Mouse (Mus musculus): ENCODE data around the gene Ly6g6d. TPM values are rescaled to one million over a fixed set of nuclear protein-coding genes. Genes with fewer than 3 reads are reported as not detected.
"Not testable (repeated sequence)": the region's sequence is repeated elsewhere in the genome, so short reads cannot be mapped to it uniquely, and the experiment has no call there.

Gene Ly6g6d
- 0.76 and 1.1 TPM in 2 replicates for polyA plus RNA-seq (2014; fragmentation: Nextera tagmentation; extraction: Ambion mirVana)

DNA sequence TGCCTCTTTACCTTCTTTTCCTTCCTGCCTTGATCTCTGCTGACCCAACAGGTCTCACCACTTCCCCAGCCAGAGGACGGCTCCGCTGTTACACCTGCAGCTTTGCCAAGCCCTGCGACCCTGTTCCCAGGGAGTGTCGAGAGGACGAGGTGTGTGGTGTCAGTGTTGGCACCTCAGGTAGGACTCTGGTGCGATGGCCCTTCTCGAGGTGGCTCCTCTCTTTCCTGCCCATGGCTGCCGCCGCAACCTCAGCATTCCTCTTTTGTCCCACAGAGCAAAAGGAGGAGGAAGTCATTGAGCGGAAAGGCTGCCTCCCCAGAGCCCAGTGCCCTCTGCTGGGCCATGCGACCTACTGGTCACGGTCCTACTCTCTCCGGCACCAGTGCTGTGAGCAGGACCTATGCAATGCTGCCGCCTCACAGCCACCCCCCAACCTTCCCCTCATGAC, at the start of gene Ly6g6d:
Gene Ly6g6d (minus strand): TSS at position 280 of the 448 bp plus-strand sequence.
- peak within 1 kb of the TSS; percentile 41; the same call in 1 of the 2 replicates for H3K9ac ChIP-seq (ENCODE audit: low read length)
- H3K9me3 ChIP-seq (replicated peaks; ENCODE audit: control insufficient read depth, low read length) = no peaks in the 10 kb centered on the region
- ATAC-seq (no peak), DNase-seq (ENCODE audit: low spot score) (peak; percentile 26)
- peaks cover 11% of the 10 kb centered on the region; the same call in 1 of the 2 replicates for H3K4me1 ChIP-seq (ENCODE audit: control insufficient read depth, insufficient read depth, low read length)
- H3K27ac ChIP-seq (ENCODE audit: low read depth, low read length) = peak within 1 kb of the TSS; percentile 52; the same call in 1 of the 2 replicates
- H3K4me2 ChIP-seq (ENCODE audit: low read length) = peak within 1 kb of the TSS; percentile 35
- H3K36me3 ChIP-seq (ENCODE audit: control insufficient read depth, insufficient read depth, low read length) = no peaks in the 10 kb centered on the region
- peak within 1 kb of the TSS; percentile 4; the same call in 1 of the 2 replicates for H3K4me3 ChIP-seq (ENCODE audit: low read depth, low read length)
- WGBS = 12% methylated on average over 14 of the region's 14 CpGs
- H3K27me3 ChIP-seq (replicated peaks; ENCODE audit: control insufficient read depth, insufficient read depth, low read length) = no peaks in the 10 kb centered on the region

DNA sequence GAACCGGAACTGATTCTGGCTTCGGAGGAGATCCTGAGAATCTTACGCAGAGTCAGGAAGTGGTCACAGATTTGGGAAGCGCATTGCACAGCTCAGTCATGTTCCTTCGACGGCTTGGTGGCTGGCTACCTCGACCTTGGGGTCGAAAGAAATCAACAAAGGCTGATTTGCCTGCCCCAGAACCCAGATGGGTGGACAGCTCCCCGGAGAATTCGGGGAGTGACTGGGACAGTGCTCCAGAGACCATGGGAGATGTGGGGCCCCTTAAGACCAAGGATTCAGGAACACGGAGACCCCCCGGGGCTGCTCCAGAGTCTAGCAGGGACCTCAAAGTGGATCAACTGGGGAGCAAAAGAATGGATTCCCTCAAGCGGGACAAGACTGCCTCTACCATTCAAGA, 49.2 kb upstream of the Ly6g6d start:
- peaks cover 26% of the 10 kb centered on the region for H3K36me3 ChIP-seq (ENCODE audit: control insufficient read depth, insufficient read depth, low read length)
- 80% methylated on average over 13 of the region's 13 CpGs for WGBS
- no peaks in the 10 kb centered on the region for H3K27me3 ChIP-seq (replicated peaks; ENCODE audit: control insufficient read depth, insufficient read depth, low read length)
- peaks cover 7% of the 10 kb centered on the region; the same call in 1 of the 2 replicates for H3K4me1 ChIP-seq (ENCODE audit: control insufficient read depth, insufficient read depth, low read length)
- H3K4me3 ChIP-seq (ENCODE audit: low read depth, low read length) = peak overlapping the region; percentile 49
- H3K9ac ChIP-seq (ENCODE audit: low read length) = peak overlapping the region; percentile 84
- no peak overlapping the region for H3K27ac ChIP-seq (ENCODE audit: low read depth, low read length)
- peak overlapping the region; percentile 62 for H3K4me2 ChIP-seq (ENCODE audit: low read length)
- H3K9me3 ChIP-seq (replicated peaks; ENCODE audit: control insufficient read depth, low read length) = no peaks in the 10 kb centered on the region
- no peak for DNase-seq (ENCODE audit: low spot score)
- no peak for ATAC-seq

DNA sequence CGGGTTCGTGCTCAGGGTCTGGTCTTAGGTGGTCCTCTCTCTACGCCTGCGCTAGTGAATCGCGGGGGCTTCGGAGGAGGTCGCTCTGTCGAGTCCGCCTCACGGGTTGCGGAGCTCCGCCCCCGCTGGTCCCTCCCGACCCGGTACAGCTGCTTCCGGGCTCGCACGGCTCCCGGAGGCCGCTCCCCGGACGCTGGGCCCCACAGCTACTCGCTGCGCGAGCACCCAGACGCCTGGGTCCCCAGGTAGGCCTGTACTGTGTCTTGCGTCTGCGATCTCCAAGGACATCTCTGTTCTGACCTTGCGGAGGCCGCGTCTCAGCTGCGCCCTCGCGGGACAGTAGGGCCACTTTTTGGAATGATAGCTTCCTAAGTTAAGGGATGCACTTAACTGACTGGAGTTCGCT, 48.3 kb upstream of the Ly6g6d start, which contains the start of gene D17H6S53E:
Gene D17H6S53E (plus strand): TSS at position 168 of the 406 bp plus-strand sequence.
- Histone ChIP-seq H3K36me3 (ENCODE audit: control insufficient read depth, insufficient read depth, low read length) (peaks cover 26% of the 10 kb centered on the region), H3K27me3 (replicated peaks; ENCODE audit: control insufficient read depth, insufficient read depth, low read length) (no peaks in the 10 kb centered on the region), H3K4me3 (ENCODE audit: low read depth, low read length) (peak within 1 kb of the TSS; percentile 49), H3K27ac (ENCODE audit: low read depth, low read length) (peak within 1 kb of the TSS; percentile 45), H3K9ac (ENCODE audit: low read length) (peak within 1 kb of the TSS; percentile 84), H3K4me2 (ENCODE audit: low read length) (peak within 1 kb of the TSS; percentile 62), H3K9me3 (replicated peaks; ENCODE audit: control insufficient read depth, low read length) (no peaks in the 10 kb centered on the region), H3K4me1 (ENCODE audit: control insufficient read depth, insufficient read depth, low read length) (peaks cover 7% of the 10 kb centered on the region; the same call in 1 of the 2 replicates)
- DNase-seq (ENCODE audit: low spot score) = peak; percentile 78
- WGBS = 1% methylated on average over 36 of the region's 36 CpGs
- peak; percentile 47 for ATAC-seq

DNA sequence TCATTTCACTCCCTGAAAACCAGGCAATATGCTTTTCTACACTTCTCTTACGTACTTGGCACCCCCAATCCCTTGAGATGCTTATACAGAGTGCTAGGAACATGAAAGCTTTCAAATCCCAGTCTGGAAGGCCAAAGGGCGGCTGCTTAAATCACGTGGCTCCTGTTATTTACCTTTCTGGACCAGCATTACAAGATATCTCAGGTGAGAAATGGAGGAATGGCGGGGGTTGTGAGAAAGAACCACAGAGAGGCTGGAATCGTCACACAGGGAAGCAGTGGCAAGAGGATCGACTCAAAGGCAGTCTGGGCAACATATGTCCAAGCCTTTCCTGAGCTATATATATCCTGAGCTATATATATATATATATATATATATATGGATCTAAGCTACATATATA, 47.7 kb upstream of the Ly6g6d start:
- peaks cover 7% of the 10 kb centered on the region; the same call in 1 of the 2 replicates for H3K4me1 ChIP-seq (ENCODE audit: control insufficient read depth, insufficient read depth, low read length)
- peak overlapping the region; percentile 62 for H3K4me2 ChIP-seq (ENCODE audit: low read length)
- peaks cover 26% of the 10 kb centered on the region for H3K36me3 ChIP-seq (ENCODE audit: control insufficient read depth, insufficient read depth, low read length)
- H3K27me3 ChIP-seq (replicated peaks; ENCODE audit: control insufficient read depth, insufficient read depth, low read length) = no peaks in the 10 kb centered on the region
- DNase-seq (ENCODE audit: low spot score) = no peak
- H3K4me3 ChIP-seq (ENCODE audit: low read depth, low read length) = peak overlapping the region; percentile 49
- WGBS = 35% methylated on average over 6 of the region's 6 CpGs
- ATAC-seq = no peak
- H3K9me3 ChIP-seq (replicated peaks; ENCODE audit: control insufficient read depth, low read length) = no peaks in the 10 kb centered on the region
- peak overlapping the region; percentile 84 for H3K9ac ChIP-seq (ENCODE audit: low read length)
- no peak overlapping the region for H3K27ac ChIP-seq (ENCODE audit: low read depth, low read length)

DNA sequence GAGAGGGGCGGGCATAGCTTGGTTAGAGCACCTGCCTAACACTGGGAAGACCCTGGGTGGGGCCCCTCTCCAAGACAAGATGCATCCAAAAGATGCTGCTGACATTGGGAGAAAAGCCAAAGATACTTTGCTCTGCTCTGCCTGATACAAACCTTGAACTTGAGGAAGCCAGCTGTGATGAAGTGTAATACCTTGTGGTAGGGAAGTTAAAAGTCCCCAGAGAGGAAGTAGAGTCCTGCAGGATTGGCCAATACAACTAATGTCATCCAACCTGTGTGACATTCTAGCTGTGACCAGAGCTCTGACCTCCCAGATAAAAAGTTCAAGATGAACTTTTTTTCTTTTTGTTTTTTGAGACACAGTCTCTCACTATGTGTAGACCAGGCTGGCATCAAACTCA, 47.2 kb upstream of the Ly6g6d start:
- H3K4me2 ChIP-seq (ENCODE audit: low read length) = 0 out of 2 replicates have a peak overlapping the region, but pooled peaks have one; percentile 62
- 96% methylated on average over 1 of the region's 1 CpGs for WGBS

DNA sequence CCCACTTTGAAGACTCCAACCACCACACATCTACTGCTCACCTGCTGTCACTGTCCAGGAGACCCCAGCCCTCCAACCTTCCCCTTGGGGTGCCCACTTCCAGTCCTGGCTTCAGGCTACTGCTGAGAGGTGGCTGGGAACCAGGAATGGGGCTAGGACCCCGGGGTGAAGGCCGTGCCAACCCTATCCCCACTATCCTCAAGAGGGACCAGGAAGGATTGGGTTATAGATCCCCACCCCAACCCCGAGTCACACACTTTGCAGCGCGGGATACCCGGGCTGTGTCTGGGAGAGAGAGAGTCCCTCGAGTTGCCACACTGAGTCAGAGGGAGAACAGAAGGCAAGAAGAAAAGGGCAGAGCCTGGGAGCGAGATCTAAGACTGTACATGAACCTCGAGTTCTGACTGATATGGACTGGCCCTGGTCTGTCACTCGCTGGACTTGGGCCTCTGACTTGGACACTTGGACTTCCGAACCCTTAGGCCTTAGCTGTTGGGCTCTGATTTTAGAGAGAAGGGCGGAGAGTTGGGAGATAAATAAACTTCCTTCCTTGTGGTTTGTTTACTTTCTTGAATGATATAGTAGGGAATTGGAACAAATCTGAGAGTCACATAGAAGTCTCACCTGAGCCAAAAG, 46.5 kb upstream of the Ly6g6d start:
- 92% methylated on average over 12 of the region's 12 CpGs for WGBS
- not testable (repeated sequence) for ATAC-seq

More for the DNA sequence above, 47.2 kb upstream of the Ly6g6d start:
- H3K4me1 ChIP-seq (ENCODE audit: control insufficient read depth, insufficient read depth, low read length) = peaks cover 12% of the 10 kb centered on the region
- ATAC-seq = no peak
- no peaks in the 10 kb centered on the region for H3K27me3 ChIP-seq (replicated peaks; ENCODE audit: control insufficient read depth, insufficient read depth, low read length)
- H3K9ac ChIP-seq (ENCODE audit: low read length) = no peak overlapping the region
- no peak overlapping the region for H3K4me3 ChIP-seq (ENCODE audit: low read depth, low read length)
- H3K36me3 ChIP-seq (ENCODE audit: control insufficient read depth, insufficient read depth, low read length) = peaks cover 22% of the 10 kb centered on the region
- no peak for DNase-seq (ENCODE audit: low spot score)
- H3K9me3 ChIP-seq (replicated peaks; ENCODE audit: control insufficient read depth, low read length) = no peaks in the 10 kb centered on the region
- H3K27ac ChIP-seq (ENCODE audit: low read depth, low read length) = no peak overlapping the region

DNA sequence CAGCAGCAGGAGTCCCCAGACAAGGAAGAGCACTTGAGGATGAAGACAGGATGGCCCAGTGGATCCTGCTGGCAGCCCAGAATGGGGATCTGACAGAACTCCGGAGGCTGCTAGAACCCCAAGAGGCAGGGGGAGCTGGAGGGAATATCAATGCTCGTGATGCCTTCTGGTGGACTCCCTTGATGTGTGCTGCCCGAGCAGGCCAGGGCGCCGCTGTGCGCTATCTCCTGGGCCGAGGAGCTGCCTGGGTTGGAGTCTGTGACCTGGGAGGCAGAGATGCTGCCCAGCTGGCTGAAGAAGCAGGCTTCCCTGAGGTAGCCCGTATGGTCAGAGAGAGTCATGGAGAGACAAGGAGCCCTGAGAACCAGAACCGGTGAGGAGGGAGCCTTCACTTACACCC, 45.4 kb upstream of the Ly6g6d start:
- H3K9ac ChIP-seq (ENCODE audit: low read length); H3K4me3 ChIP-seq (ENCODE audit: low read depth, low read length); H3K9me3 ChIP-seq (replicated peaks; ENCODE audit: control insufficient read depth, low read length); ATAC-seq; H3K27ac ChIP-seq (ENCODE audit: low read depth, low read length); H3K27me3 ChIP-seq (replicated peaks; ENCODE audit: control insufficient read depth, insufficient read depth, low read length); H3K4me2 ChIP-seq (ENCODE audit: low read length); DNase-seq (ENCODE audit: low spot score): not testable (repeated sequence)
- H3K36me3 ChIP-seq (ENCODE audit: control insufficient read depth, insufficient read depth, low read length) = peaks cover 35% of the 10 kb centered on the region
- WGBS = 94% methylated on average over 9 of the region's 9 CpGs
- peaks cover 15% of the 10 kb centered on the region for H3K4me1 ChIP-seq (ENCODE audit: control insufficient read depth, insufficient read depth, low read length)

More for the DNA sequence above, 46.5 kb upstream of the Ly6g6d start:
- H3K27ac ChIP-seq (ENCODE audit: low read depth, low read length); H3K4me2 ChIP-seq (ENCODE audit: low read length); H3K9me3 ChIP-seq (replicated peaks; ENCODE audit: control insufficient read depth, low read length); H3K4me3 ChIP-seq (ENCODE audit: low read depth, low read length); H3K9ac ChIP-seq (ENCODE audit: low read length); H3K27me3 ChIP-seq (replicated peaks; ENCODE audit: control insufficient read depth, insufficient read depth, low read length); DNase-seq (ENCODE audit: low spot score): not testable (repeated sequence)
- Histone ChIP-seq H3K4me1 (ENCODE audit: control insufficient read depth, insufficient read depth, low read length) (peaks cover 15% of the 10 kb centered on the region), H3K36me3 (ENCODE audit: control insufficient read depth, insufficient read depth, low read length) (peaks cover 26% of the 10 kb centered on the region)

DNA sequence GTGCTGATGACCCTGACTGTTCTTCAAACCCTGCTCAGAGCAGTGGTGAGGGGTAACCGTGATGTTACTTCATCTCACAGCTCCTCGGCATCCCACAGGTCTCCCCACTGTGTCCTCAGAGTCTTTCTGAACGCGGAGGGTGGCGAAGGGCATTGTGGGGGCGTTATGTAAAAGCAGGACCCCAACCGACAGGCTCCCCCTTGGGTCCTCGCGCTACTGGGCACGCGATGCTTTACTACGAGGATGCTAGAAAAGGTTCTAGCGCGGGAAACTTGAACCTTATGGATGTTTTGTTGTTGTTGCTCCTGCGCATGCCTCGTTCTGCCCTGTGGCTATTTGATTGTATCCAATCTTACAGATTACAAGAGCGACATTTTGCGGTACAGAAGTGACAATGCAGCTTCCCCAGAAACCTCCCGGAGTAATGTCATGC, 44.0 kb upstream of the Ly6g6d start, which contains the start of gene Csnk2b:
Gene Csnk2b (minus strand): TSS at position 183 of the 433 bp plus-strand sequence.
- Histone ChIP-seq H3K9ac (ENCODE audit: low read length) (peak within 1 kb of the TSS; percentile 93), H3K9me3 (replicated peaks; ENCODE audit: control insufficient read depth, low read length) (no peaks in the 10 kb centered on the region), H3K4me2 (ENCODE audit: low read length) (peak within 1 kb of the TSS; percentile 97), H3K36me3 (ENCODE audit: control insufficient read depth, insufficient read depth, low read length) (peaks cover 44% of the 10 kb centered on the region), H3K27ac (ENCODE audit: low read depth, low read length) (peak within 1 kb of the TSS; percentile 90), H3K4me3 (ENCODE audit: low read depth, low read length) (peak within 1 kb of the TSS; percentile 89), H3K4me1 (ENCODE audit: control insufficient read depth, insufficient read depth, low read length) (peaks cover 13% of the 10 kb centered on the region), H3K27me3 (replicated peaks; ENCODE audit: control insufficient read depth, insufficient read depth, low read length) (no peaks in the 10 kb centered on the region)
- DNase-seq (ENCODE audit: low spot score) = peak; percentile 91
- under 1% methylated on average over 19 of the region's 19 CpGs for WGBS
- ATAC-seq = no peak; the same call in none of the 2 replicates

Measured in forebrain, embryonic 14.5 days (tissue).